Mouse (Mus musculus) 416B (cell line): ENCODE data around the gene Ddi2.

Source experiments
- DNase-seq: peaks from one replicate; pipeline ENCODE4 v3.0.0; 2011; ENCODE audit warnings: low read depth

The Ddi2 gene

DNA sequence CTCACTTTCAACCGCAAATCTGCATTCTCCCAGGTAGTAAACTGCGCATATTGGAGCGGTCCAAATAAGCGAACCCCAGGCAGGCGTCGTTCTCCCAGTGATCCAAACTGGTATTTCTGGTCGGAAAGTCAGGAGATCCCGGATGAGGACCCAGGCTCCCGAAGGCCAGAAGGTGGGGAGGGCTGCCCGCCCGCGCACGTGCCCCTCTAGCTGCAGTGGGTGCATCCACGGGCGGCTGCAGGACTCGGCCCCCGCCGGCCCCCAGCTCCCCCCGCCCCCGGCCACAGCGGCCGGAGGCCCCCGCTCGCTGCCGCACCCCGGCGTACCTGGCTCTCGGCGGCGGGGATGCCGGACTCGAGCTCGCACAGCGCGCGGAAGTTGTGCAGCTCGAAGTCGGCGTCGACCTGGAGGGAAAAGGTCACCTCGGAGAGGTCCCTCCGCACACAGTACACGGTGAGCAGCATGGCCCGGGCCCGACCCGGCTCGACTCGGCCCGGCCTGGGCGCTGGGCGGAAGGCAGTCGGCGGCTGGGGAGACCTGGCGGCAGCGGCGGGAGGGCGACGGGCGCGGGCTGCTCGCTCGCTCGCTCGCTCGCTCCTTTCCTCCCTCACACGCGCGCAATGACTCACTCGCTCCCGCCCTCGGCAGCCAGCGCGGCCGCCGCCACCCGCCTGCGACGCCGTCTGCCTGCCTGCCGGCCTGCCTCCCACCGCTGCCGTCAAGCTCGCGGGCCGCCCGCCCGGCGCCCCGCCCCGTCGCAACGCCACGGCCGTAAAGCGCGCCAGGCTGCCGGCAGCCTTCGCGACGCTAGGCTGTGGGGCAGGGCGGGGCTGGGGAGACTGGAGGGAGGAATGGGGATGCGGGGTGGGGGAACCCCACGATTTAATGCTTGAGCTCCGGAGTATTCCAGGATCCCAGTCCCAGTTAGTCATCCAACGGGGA is at the start of gene Ddi2:
TSS of gene Ddi2 (minus strand) at position 689 of the 942 bp plus-strand sequence.
- DNase-seq, result peak; percentile 87

DNA sequence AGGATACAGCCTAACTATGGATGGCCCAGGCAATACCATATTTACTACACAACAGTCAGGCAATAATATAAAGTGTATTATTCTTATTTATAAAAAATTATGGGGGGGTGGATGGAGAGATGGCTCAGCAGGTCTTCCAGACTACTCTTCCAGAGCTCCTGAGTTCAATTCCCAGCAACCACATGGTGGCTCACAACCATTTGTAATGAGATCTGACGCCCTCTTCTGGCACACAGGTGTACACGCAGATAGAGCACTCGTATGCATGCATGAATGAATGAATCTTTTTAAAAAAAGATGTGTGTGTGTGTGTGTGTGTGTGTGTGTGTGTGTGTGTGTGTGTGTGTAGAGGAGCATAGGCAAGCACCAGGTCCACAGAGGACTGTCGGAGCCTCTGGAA is 49.8 kb upstream of the Ddi2 start:
- peak; percentile 24 for DNase-seq

GRCm38 (mm10) chr4:141771823-141772222 is 48.6 kb upstream of the Ddi2 start:
- peak; percentile 89 for DNase-seq

GRCm38 (mm10) chr4:141769501-141770160 is 46.4 kb upstream of the Ddi2 start:
- DNase-seq, result no peak

GRCm38 (mm10) chr4:141767353-141768036 is 44.3 kb upstream of the Ddi2 start:
- DNase-seq, result no peak

DNA sequence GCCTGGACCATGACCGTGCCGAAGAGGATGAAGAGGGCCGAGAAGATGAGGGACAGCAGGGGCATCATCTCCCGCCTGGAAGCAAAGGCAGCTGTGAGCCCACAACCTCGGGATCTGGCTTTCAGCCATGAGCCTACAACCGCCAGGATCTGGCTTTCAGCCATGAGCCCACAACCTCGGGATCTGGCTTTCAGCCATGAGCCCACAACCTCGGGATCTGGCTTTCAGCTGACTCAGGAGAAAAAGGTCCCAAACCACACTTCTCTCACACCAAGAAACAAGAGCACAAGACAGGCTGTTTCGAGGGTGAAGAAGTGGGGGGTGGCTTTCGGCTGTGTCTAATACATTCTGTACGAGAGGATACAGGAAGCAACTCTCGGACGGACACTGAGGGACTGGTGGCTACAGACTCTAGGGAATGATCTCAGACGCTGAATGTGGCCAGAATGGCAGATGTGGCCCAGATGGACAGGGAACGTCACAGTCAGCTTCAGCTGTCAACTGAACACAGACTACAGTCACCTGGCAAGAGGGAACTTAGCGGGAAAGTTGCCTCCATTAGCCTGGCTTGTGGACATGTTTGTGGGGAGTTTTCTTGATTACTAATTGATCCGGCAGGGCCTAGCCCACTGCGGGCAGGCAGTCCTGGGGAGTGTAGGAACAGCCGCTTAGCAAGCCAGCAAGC is 43.6 kb upstream of the Ddi2 start:
- no peak for DNase-seq

- no peak for DNase-seq
These were observed 43.1 kb upstream of the Ddi2 start for GRCm38 (mm10) chr4:141766316-141766667.

DNA sequence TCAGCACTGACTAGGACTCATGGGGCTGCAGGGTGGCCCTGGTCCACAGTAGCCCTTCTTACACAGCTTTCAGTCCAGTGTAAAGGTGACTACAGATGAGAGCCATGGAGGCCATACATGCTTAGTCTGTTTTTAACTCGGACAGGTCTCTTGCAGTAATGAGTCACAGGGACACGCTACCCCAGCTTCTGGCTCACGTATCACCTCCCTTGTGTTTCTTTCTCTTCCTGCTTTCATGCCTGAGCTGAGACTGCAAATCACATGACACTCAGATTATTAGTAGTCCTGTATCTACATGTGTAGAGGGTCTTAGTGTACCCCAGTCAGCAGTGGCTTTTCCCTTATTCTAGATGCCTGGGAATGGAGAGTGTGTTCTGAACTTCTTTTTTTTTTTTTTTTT is 41.8 kb upstream of the Ddi2 start:
- DNase-seq, result no peak

DNA sequence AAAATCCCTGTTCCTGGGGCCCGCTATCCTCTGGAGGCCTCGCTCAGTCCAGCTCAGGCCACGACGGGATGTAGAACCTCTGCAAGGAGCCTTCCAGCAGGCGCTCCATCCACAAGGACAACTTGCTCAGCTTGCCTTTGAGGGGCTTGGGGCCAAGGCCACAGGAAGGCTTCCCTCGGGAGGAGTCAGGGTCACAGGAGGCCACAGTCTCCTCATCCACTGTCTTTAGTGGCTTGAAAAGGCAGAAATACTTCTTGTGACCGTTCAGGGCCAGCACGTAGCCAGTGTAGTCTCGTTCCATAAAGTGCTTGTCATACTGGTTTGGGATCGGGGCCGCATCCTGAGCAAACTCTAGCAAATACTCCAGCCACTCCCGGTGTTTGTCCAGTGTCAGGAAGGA is 40.3 kb upstream of the Ddi2 start:
- DNase-seq, result no peak

- DNase-seq, result no peak
These were observed 38.9 kb upstream of the Ddi2 start for GRCm38 (mm10) chr4:141762102-141762598.

DNA sequence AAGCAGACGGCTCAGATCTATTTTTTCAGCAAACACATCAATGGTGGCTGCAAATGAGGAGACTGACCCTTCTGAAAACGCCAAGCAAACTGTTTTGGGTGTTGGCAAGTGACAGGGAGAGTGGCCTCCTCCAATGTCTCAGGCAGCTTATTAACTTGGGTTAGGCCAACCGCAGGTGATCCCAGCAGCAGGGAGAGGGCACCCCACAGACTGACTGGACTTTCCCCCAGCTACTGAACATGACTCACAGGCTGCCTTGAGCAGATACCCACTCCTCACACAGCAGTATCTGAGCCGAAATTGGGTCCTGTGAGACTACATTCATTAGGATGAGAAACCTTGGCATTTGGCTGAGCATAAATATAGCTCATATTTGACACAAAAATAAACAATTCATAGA is 37.7 kb upstream of the Ddi2 start:
- DNase-seq, result no peak

DNA sequence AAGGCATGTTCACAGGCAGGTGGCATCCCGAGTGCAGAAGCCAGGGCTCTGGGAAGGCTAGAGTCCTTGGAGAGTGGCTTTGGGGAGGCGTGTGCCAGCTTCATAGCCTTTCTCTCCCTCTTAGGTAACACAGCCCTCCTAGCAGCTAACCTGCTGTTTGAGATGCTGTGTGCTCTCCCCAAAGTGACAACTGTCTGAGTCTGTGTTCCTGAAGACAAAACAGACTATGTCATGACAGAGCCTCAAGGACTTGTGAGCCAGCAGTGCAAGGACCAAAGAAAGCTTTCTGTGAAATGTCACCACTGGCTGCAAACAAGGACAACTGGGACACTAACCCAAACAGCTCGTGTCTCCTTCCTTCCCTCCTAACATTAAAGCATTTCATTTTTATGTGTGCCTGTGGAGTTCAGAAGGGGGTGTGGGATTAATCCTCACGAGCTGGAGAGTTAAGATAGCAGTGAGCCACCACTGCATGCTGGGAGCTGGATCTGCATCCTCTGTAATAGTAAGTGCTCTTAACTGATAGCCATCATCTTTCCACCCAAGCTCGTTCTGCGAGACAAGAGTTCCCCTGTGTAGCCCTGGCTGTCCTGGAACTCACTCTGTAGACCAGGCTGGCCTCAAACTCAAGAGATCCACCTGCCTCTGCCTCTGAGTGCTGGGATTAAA is 35.8 kb upstream of the Ddi2 start:
- DNase-seq, result no peak

- no peak for DNase-seq
These were observed 33.9 kb upstream of the Ddi2 start for GRCm38 (mm10) chr4:141757124-141757523.

GRCm38 (mm10) chr4:141755375-141755930 is 32.2 kb upstream of the Ddi2 start:
- no peak for DNase-seq

DNA sequence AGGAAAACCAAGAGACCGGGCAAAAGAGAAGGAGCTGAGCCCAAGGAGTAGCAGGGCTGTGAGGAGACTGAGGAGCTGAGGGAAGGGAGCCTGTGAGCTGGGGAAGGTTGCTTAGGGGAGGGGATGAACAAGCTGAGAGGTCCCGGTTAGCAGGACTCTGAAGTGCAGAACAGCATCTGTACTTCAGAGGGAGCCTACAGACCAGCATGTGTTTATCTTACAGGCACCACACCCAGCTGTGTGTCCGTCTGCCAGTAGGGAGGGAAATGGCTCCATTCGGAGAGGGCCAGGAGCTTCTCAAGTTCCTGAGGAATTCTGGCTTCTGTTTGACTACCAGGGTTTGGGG is 28.8 kb upstream of the Ddi2 start:
- DNase-seq, result no peak

GRCm38 (mm10) chr4:141751419-141752075 is 28.3 kb upstream of the Ddi2 start:
- DNase-seq, result no peak

- no peak for DNase-seq
These were observed 27.6 kb upstream of the Ddi2 start for GRCm38 (mm10) chr4:141750826-141751225.

GRCm38 (mm10) chr4:141749557-141749956 is 26.3 kb upstream of the Ddi2 start:
- DNase-seq, result no peak

DNA sequence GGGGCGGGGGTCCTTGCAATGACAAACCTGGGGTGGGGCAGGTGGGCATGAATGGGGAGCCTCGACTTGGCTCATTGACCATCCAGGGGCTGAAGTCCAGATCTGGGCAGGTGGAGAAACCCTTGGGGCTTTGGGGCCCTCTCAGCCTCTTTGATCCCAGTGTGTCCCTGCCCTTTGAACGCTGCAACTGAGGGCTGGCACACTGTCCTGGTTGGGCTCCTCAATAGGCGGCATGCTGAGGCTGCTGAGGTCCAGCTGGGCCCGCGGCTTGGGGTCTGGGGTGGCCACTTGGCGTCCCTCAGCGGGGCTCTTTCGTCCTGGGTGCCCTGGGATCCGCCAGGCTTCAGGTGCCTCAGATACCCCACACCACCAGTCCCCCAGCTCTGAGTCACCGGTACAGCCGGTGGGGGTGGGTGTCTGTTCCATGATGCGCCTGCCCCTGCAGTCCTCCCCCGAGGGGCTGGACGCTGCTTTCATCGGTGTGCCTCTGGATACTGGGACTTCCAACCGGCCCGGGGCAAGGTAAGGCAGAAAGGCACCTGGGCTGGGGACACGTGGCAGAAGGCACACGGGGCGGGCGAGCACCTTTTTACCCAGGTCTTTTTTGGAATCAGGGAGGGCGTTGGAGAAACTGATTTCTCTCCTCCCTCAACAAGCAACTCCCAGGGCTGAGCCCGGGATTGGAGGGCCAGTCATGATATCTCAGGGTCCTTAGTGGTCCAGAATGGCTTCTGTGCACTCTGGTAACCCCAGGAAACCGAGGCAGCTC is 23.5 kb upstream of the Ddi2 start, which contains the start of gene Agmat:
TSS of gene Agmat (plus strand) at position 95 of the 769 bp plus-strand sequence.
- no peak for DNase-seq

DNA sequence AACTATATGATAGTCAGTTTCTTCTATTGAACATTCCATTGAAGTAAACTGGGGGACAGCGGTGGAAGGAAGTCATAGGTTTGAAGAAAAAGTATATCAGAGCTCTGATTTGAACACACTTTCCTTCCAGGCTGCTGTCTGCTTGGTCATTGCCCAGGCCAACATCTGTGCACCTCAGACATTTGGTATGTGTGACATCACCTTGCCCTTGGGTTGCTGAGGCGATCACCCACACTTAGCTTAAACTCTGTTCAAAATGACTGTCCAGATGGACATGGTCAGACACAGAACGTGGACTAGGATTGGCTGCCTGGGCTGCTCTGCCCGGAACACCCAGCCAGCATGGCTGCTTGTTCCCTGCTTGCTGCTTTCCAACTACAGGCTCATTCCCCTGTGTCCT is 19.2 kb upstream of the Ddi2 start:
- no peak for DNase-seq
